Mouse (Mus musculus): ENCODE data around the gene Asxl1.

- TF ChIP-seq MAFK (IDR thresholded peaks at IDR 0.05; ENCODE audit: insufficient read depth, low read depth, low read length): no peak
- TF ChIP-seq CHD2 (IDR thresholded peaks at IDR 0.05; ENCODE audit: low read depth, low read length): 0 out of 2 replicates have a peak, but pooled peaks have one; percentile 6
- no peak for TF ChIP-seq HCFC1 (IDR thresholded peaks at IDR 0.05; ENCODE audit: borderline replicate concordance, insufficient read depth, low read length)
- no peak for TF ChIP-seq ZC3H11A (IDR thresholded peaks at IDR 0.05; ENCODE audit: borderline replicate concordance, low read depth, low read length)
- no peak for TF ChIP-seq ZNF384 (IDR thresholded peaks at IDR 0.05; ENCODE audit: low read depth, low read length)
Observed at GRCm38 (mm10) chr2:153370871-153371270, 25.2 kb downstream of the Asxl1 start.

Measured in ES-E14 (cell line).